Mouse (Mus musculus) spleen, adult 2 months (tissue): ENCODE measurements around the gene Cpsf4. TPM values are rescaled to one million over a fixed set of nuclear protein-coding genes. Genes with fewer than 3 reads are reported as not detected.
"Not testable (repeated sequence)": the region's sequence is repeated elsewhere in the genome, so short reads cannot be mapped to it uniquely, and the experiment has no call there.

Experiments
- DNase-seq, 2 experiments: peaks; one replicate each; pipeline versions ENCODE4 v3.0.0 to v3.0.0-alpha.2; 2012 to 2021; ENCODE audit warnings: low spot score in 2 of 2, low read depth in 1 of 2
- H3K27ac ChIP-seq: fragments of 200-500 bp; 2 replicates; pipeline ENCODE4 v1.5.1; 2012; ENCODE audit warnings: low read length, inconsistent platforms; ENCODE audit not compliant: insufficient read depth
- H3K27me3 ChIP-seq: fragments of 200-500 bp; 2 replicates; pipeline ENCODE4 v1.6.1; 2012; ENCODE audit warnings: mild to moderate bottlenecking, moderate library complexity, low read length, inconsistent platforms; ENCODE audit not compliant: control insufficient read depth, insufficient read depth
- H3K36me3 ChIP-seq: fragments of 200-500 bp; 2 replicates; pipeline ENCODE4 v1.6.1; 2012; ENCODE audit warnings: mild to moderate bottlenecking, low read length, inconsistent platforms; ENCODE audit not compliant: control insufficient read depth, insufficient read depth
- H3K4me1 ChIP-seq: fragments of 200-500 bp; 2 replicates; pipeline ENCODE4 v1.6.1; 2011; ENCODE audit warnings: inconsistent platforms; ENCODE audit not compliant: control insufficient read depth, insufficient read depth, insufficient read length
- H3K4me3 ChIP-seq: fragments of 200-500 bp; 2 replicates; pipeline ENCODE4 v1.5.1; 2011; ENCODE audit warnings: mild to moderate bottlenecking, inconsistent platforms; ENCODE audit not compliant: insufficient read depth, insufficient read length; ENCODE audit errors: extremely low read depth
- CTCF ChIP-seq: fragments of 200-500 bp; IDR thresholded peaks from 2 replicates; pipeline ENCODE4 v1.5.1; 2011; ENCODE audit warnings: mild to moderate bottlenecking, inconsistent platforms; ENCODE audit not compliant: insufficient read depth, insufficient read length, insufficient replicate concordance; ENCODE audit errors: extremely low read depth
- POLR2A ChIP-seq: fragments of 200-500 bp; IDR thresholded peaks from 2 replicates; pipeline ENCODE4 v1.6.1; 2011; ENCODE audit warnings: low read depth, low read length, inconsistent platforms
- WGBS: fragments of 180-500 bp; shearing (Covaris S2); methylation state at CpG from one replicate; pipeline ENCODE4 v1.1.7; 2018; 5-methylcytosine and 5-hydroxymethylcytosine counted together
- polyA plus RNA-seq: library from polyadenylated mRNA; depleted of rRNA; stranded (reverse); fragments of >200 nt; gene quantifications from 2 replicates; pipeline ENCODE4 v1.2.3, GENCODE M21; 2012; rRNA removed

The Cpsf4 gene
- polyA plus RNA-seq, 1 experiment, result 25.5 TPM

- no peak for DNase-seq
- peaks cover 23% of the 10 kb centered on the region for H3K36me3 ChIP-seq
- TF ChIP-seq CTCF (no peak), POLR2A (no peak)
- WGBS, result 91% methylated on average over 5 of the region's 5 CpGs
- H3K4me3 ChIP-seq, result no peak overlapping the region
- H3K27me3 ChIP-seq, result no peaks in the 10 kb centered on the region
- no peak overlapping the region for H3K27ac ChIP-seq
- no peaks in the 10 kb centered on the region for H3K4me1 ChIP-seq
Observed at GRCm38 (mm10) chr5:145222840-145223239, 55.8 kb downstream of the Cpsf4 start.

GRCm38 (mm10) chr5:145223395-145223794 lies 56.4 kb downstream of the Cpsf4 start:
- Histone ChIP-seq H3K4me3 (no peak overlapping the region), H3K27ac (no peak overlapping the region), H3K27me3 (no peaks in the 10 kb centered on the region), H3K36me3 (peaks cover 20% of the 10 kb centered on the region), H3K4me1 (no peaks in the 10 kb centered on the region)
- WGBS, result 84% methylated on average over 12 of the region's 12 CpGs
- no peak for DNase-seq
- TF ChIP-seq POLR2A (no peak), CTCF (no peak)

GRCm38 (mm10) chr5:145226453-145226852 lies 59.4 kb downstream of the Cpsf4 start:
- Histone ChIP-seq H3K27ac (no peak overlapping the region), H3K36me3 (0 out of 2 replicates have a peak, but pooled peaks cover 2% of the 10 kb centered on the region), H3K27me3 (no peaks in the 10 kb centered on the region), H3K4me3 (no peak overlapping the region), H3K4me1 (no peaks in the 10 kb centered on the region; the same call in 1 of the 2 replicates)
- no peak for TF ChIP-seq POLR2A
- TF ChIP-seq CTCF, result no peak
- WGBS, result 61% methylated on average over 2 of the region's 2 CpGs
- DNase-seq, result no peak

GRCm38 (mm10) chr5:145229283-145229682 lies 62.3 kb downstream of the Cpsf4 start:
- WGBS, result 84% methylated on average over 6 of the region's 6 CpGs
- H3K27me3 ChIP-seq, H3K27ac ChIP-seq, H3K4me3 ChIP-seq, H3K36me3 ChIP-seq, DNase-seq, H3K4me1 ChIP-seq: not testable (repeated sequence)

GRCm38 (mm10) chr5:145230641-145231040 lies 63.6 kb downstream of the Cpsf4 start:
- H3K27ac ChIP-seq, result no peak overlapping the region

GRCm38 (mm10) chr5:145231367-145231871 lies 64.4 kb downstream of the Cpsf4 start, which contains the start of gene Zfp655:
Gene Zfp655, plus strand, starts transcription at chr5:145231715.
- TF ChIP-seq CTCF (no peak), POLR2A (peak; percentile 81)

More at GRCm38 (mm10) chr5:145230641-145231040, 63.6 kb downstream of the Cpsf4 start:
- Histone ChIP-seq H3K36me3 (peaks cover 15% of the 10 kb centered on the region), H3K4me3 (no peak overlapping the region), H3K4me1 (no peaks in the 10 kb centered on the region; the same call in 1 of the 2 replicates), H3K27me3 (no peaks in the 10 kb centered on the region)
- DNase-seq, result no peak
- WGBS, result 94% methylated on average over 4 of the region's 4 CpGs
- TF ChIP-seq POLR2A (no peak), CTCF (no peak)

More at GRCm38 (mm10) chr5:145231367-145231871, 64.4 kb downstream of the Cpsf4 start, which contains the start of gene Zfp655:
- H3K4me3 ChIP-seq, result peak within 1 kb of the TSS; percentile 75
- WGBS, result under 1% methylated on average over 41 of the region's 42 CpGs
- H3K27ac ChIP-seq, result peak within 1 kb of the TSS; percentile 87
- no peaks in the 10 kb centered on the region; the same call in 1 of the 2 replicates for H3K4me1 ChIP-seq
- H3K27me3 ChIP-seq, result no peaks in the 10 kb centered on the region
- peak; percentile 94 to 95 for DNase-seq
- H3K36me3 ChIP-seq, result peaks cover 17% of the 10 kb centered on the region

Other genes with a start within 250 kb of the Cpsf4 start
- gene Smurf1, start 201.4 kb upstream of the Cpsf4 start, polyA plus RNA-seq, result 16.4 and 20.2 TPM in 2 replicates
- not detected in 2 replicates for gene Gm4871, start 134.5 kb upstream of the Cpsf4 start, polyA plus RNA-seq
- not detected in 2 replicates for gene 1700018F24Rik, start 124.2 kb upstream of the Cpsf4 start, polyA plus RNA-seq
- 49.7 and 54.0 TPM in 2 replicates for gene Arpc1a, start 83.4 kb upstream of the Cpsf4 start, polyA plus RNA-seq
- not detected in 2 replicates for gene Kpna7, start 83.2 kb upstream of the Cpsf4 start, polyA plus RNA-seq
- gene Arpc1b, start 53.0 kb upstream of the Cpsf4 start, polyA plus RNA-seq, result 780 and 1,055 TPM in 2 replicates
- gene Pdap1, start 27.0 kb upstream of the Cpsf4 start, polyA plus RNA-seq, result 17.8 and 18.4 TPM in 2 replicates
- gene Bud31, start 26.9 kb upstream of the Cpsf4 start, polyA plus RNA-seq, result 26.7 and 30.4 TPM in 2 replicates
- gene Ptcd1, start 105 bp upstream of the Cpsf4 start, polyA plus RNA-seq, result 8.4 and 9.7 TPM in 2 replicates
- 48.4 and 49.7 TPM in 2 replicates for gene Atp5j2, start 24.8 kb downstream of the Cpsf4 start, polyA plus RNA-seq
- gene Zkscan14, start 34.7 kb downstream of the Cpsf4 start, polyA plus RNA-seq, result 3.4 and 3.7 TPM in 2 replicates
- gene Zkscan5, start 37.3 kb downstream of the Cpsf4 start, polyA plus RNA-seq, result 2.6 and 2.8 TPM in 2 replicates
- 7.6 and 10.2 TPM in 2 replicates for gene Zfp655, start 64.5 kb downstream of the Cpsf4 start, polyA plus RNA-seq
- 15.8 and 20.3 TPM in 2 replicates for gene Zscan25, start 113.3 kb downstream of the Cpsf4 start, polyA plus RNA-seq
- gene Cyp3a57, start 178.1 kb downstream of the Cpsf4 start, polyA plus RNA-seq, result not detected in 2 replicates